Mouse (Mus musculus) hindbrain, embryonic 15.5 days (tissue): ENCODE results near the gene Gm826. TPM values are rescaled to one million over a fixed set of nuclear protein-coding genes. Genes with fewer than 3 reads are reported as not detected.

Experiments
- ATAC-seq: fragments of 200-750 bp; cut with Nextera tagmentation; 2 replicates; pipeline ENCODE4 v1.8.0; 2017; ENCODE audit warnings: low read depth, moderate number of reproducible peaks, moderate TSS enrichment; ENCODE audit not compliant: low FRiP score
- H3K27ac ChIP-seq: fragments of 300-500 bp; sonication (generic); replicated peaks from 2 replicates; pipeline ENCODE4 v1.5.1; 2015; ENCODE audit warnings: mild to moderate bottlenecking, inconsistent platforms
- H3K27me3 ChIP-seq: fragments of 300-500 bp; sonication (generic); 2 replicates; pipeline ENCODE4 v1.6.1; 2015; ENCODE audit warnings: control low read depth, inconsistent platforms
- H3K36me3 ChIP-seq: fragments of 300-500 bp; sonication (generic); 2 replicates; pipeline ENCODE4 v1.6.1; 2015; ENCODE audit warnings: control low read depth, inconsistent platforms
- H3K4me1 ChIP-seq: fragments of 300-500 bp; sonication (generic); replicated peaks from 2 replicates; pipeline ENCODE4 v1.6.1; 2015; ENCODE audit warnings: control low read depth, inconsistent platforms
- H3K4me2 ChIP-seq: fragments of 300-500 bp; sonication (generic); 2 replicates; pipeline ENCODE4 v1.6.1; 2015; ENCODE audit warnings: moderate library complexity, mild to moderate bottlenecking, inconsistent platforms
- H3K4me3 ChIP-seq: fragments of 300-500 bp; sonication (generic); 2 replicates; pipeline ENCODE4 v1.5.1; 2015; ENCODE audit warnings: mild to moderate bottlenecking, inconsistent platforms
- H3K9ac ChIP-seq: fragments of 300-500 bp; sonication (generic); 2 replicates; pipeline ENCODE4 v1.6.1; 2015; ENCODE audit warnings: inconsistent platforms
- H3K9me3 ChIP-seq: fragments of 300-500 bp; sonication (generic); 2 replicates; pipeline ENCODE4 v1.6.1; 2016; ENCODE audit warnings: control low read depth, inconsistent platforms
- WGBS: fragments of 180-500 bp; shearing (Covaris S2); methylation state at CpG from one replicate; pipeline ENCODE4 v1.1.7; 2015; 5-methylcytosine and 5-hydroxymethylcytosine counted together
- polyA plus RNA-seq: library from polyadenylated mRNA; unstranded; fragments of >200 nt; fragmentation: Nextera tagmentation; extraction: Ambion mirVana; gene quantifications from 2 replicates; pipeline ENCODE4 v1.2.1, GENCODE M21; 2015

The Gm826 gene
- not detected in 2 replicates for polyA plus RNA-seq

DNA sequence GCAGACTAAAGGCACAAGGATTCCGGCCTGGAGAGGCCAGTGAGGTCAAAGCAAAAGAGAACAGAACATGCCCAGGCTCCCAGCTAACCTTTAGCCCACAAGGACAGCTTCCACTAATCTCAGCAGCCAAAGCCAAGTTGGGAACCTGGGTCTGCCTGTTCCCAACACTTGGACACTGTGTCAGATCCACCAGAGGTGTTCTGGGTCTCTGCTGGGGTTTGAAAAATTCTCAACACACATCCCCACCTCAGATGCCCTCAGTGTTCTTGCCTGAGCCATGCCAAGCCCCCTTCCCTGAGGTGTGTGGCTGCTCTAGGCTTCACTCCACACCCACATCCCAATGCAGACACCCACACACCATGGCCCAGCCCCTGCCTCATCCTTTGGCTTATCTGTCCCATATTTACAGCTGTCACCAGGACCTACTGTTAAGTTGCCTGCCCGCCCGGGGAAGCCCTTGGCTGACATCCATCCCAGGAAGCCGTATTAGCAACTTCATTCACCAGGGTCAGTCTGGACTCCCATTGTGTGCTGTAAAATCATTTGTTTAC, at the start of gene Gm826:
Gene Gm826 (minus strand): TSS at position 52 of the 551 bp plus-strand sequence.
- Histone ChIP-seq H3K36me3 (no peaks in the 10 kb centered on the region), H3K27ac (no peak within 1 kb of the TSS), H3K4me2 (no peak within 1 kb of the TSS), H3K27me3 (no peaks in the 10 kb centered on the region), H3K9me3 (no peaks in the 10 kb centered on the region), H3K4me1 (0 out of 2 replicates have a peak, but pooled peaks cover 2% of the 10 kb centered on the region), H3K9ac (no peak within 1 kb of the TSS), H3K4me3 (no peak within 1 kb of the TSS)
- 51% methylated on average over 4 of the region's 4 CpGs for WGBS
- no peak for ATAC-seq

- Histone ChIP-seq H3K4me2 (no peak overlapping the region), H3K36me3 (no peaks in the 10 kb centered on the region), H3K27me3 (peaks cover 60% of the 10 kb centered on the region), H3K9me3 (no peaks in the 10 kb centered on the region), H3K4me3 (no peak overlapping the region), H3K9ac (no peak overlapping the region), H3K27ac (no peak overlapping the region), H3K4me1 (no peaks in the 10 kb centered on the region)
- 39% methylated on average over 3 of the region's 3 CpGs for WGBS
- no peak for ATAC-seq
Observed at GRCm38 (mm10) chr2:160383418-160383817, 49.5 kb upstream of the Gm826 start.

DNA sequence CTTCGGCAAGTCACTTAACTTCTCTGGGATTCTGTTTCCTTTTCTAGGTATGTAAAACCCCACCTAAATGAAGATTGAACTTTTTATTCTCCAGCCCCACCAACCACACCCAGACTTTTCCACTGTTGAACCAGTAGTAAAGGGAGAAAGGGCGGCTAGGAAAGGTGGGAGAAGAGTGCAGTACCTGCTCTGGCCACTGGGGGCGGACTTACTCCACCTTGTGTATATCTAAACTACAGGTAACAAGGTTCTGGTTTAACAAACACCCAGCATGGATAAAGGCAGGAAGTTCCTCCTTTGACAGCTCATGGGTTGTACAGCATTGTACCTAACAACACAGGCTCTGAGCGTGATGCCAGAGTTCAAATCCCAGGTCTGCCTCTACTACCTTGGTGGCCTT, 44.3 kb upstream of the Gm826 start:
- H3K9me3 ChIP-seq, result no peaks in the 10 kb centered on the region
- no peak overlapping the region for H3K4me3 ChIP-seq
- H3K4me2 ChIP-seq, result no peak overlapping the region
- H3K9ac ChIP-seq, result no peak overlapping the region
- ATAC-seq, result no peak
- H3K4me1 ChIP-seq, result peaks cover 5% of the 10 kb centered on the region; the same call in 1 of the 2 replicates
- H3K27ac ChIP-seq, result no peak overlapping the region
- H3K36me3 ChIP-seq, result no peaks in the 10 kb centered on the region
- WGBS, result 42% methylated on average over 4 of the region's 4 CpGs
- H3K27me3 ChIP-seq, result peaks cover 78% of the 10 kb centered on the region

- 43% methylated on average over 5 of the region's 5 CpGs for WGBS
Observed at GRCm38 (mm10) chr2:160376236-160376635, 42.3 kb upstream of the Gm826 start.

GRCm38 (mm10) chr2:160369653-160370420, 35.9 kb upstream of the Gm826 start:
- H3K4me3 ChIP-seq, result no peak overlapping the region
- ATAC-seq, result no peak
- peaks cover 69% of the 10 kb centered on the region for H3K27me3 ChIP-seq
- 0 out of 2 replicates have a peak overlapping the region, but pooled peaks have one; percentile 98 for H3K4me2 ChIP-seq
- no peak overlapping the region for H3K27ac ChIP-seq
- H3K4me1 ChIP-seq, result peaks cover 54% of the 10 kb centered on the region
- H3K9ac ChIP-seq, result no peak overlapping the region
- 2% methylated on average over 25 of the region's 25 CpGs for WGBS
- no peaks in the 10 kb centered on the region for H3K9me3 ChIP-seq
- H3K36me3 ChIP-seq, result no peaks in the 10 kb centered on the region

More at GRCm38 (mm10) chr2:160376236-160376635, 42.3 kb upstream of the Gm826 start:
- no peak overlapping the region for H3K4me3 ChIP-seq
- H3K4me2 ChIP-seq, result no peak overlapping the region
- H3K36me3 ChIP-seq, result no peaks in the 10 kb centered on the region
- no peak overlapping the region for H3K27ac ChIP-seq
- no peaks in the 10 kb centered on the region for H3K9me3 ChIP-seq
- H3K9ac ChIP-seq, result no peak overlapping the region
- peaks cover 86% of the 10 kb centered on the region for H3K27me3 ChIP-seq
- no peak for ATAC-seq
- H3K4me1 ChIP-seq, result peaks cover 5% of the 10 kb centered on the region; the same call in 1 of the 2 replicates

GRCm38 (mm10) chr2:160368422-160369357, 34.7 kb upstream of the Gm826 start:
- Histone ChIP-seq H3K9ac (no peak overlapping the region), H3K4me2 (peak overlapping the region; percentile 98), H3K27ac (no peak overlapping the region), H3K27me3 (peaks cover 60% of the 10 kb centered on the region), H3K4me3 (peak overlapping the region; percentile 54), H3K36me3 (no peaks in the 10 kb centered on the region), H3K9me3 (no peaks in the 10 kb centered on the region), H3K4me1 (peaks cover 49% of the 10 kb centered on the region)
- ATAC-seq, result no peak
- under 1% methylated on average over 52 of the region's 52 CpGs for WGBS

GRCm38 (mm10) chr2:160367448-160368208, 33.7 kb upstream of the Gm826 start:
- H3K36me3 ChIP-seq, result no peaks in the 10 kb centered on the region
- H3K4me1 ChIP-seq, result peaks cover 49% of the 10 kb centered on the region
- H3K27me3 ChIP-seq, result peaks cover 58% of the 10 kb centered on the region
- peak overlapping the region; percentile 54 for H3K4me3 ChIP-seq
- peak overlapping the region; percentile 98 for H3K4me2 ChIP-seq
- H3K27ac ChIP-seq, result peak overlapping the region; percentile 82
- ATAC-seq, result peak; percentile 75
- peak overlapping the region; percentile 59 for H3K9ac ChIP-seq
- under 1% methylated on average over 45 of the region's 45 CpGs for WGBS
- no peaks in the 10 kb centered on the region for H3K9me3 ChIP-seq

DNA sequence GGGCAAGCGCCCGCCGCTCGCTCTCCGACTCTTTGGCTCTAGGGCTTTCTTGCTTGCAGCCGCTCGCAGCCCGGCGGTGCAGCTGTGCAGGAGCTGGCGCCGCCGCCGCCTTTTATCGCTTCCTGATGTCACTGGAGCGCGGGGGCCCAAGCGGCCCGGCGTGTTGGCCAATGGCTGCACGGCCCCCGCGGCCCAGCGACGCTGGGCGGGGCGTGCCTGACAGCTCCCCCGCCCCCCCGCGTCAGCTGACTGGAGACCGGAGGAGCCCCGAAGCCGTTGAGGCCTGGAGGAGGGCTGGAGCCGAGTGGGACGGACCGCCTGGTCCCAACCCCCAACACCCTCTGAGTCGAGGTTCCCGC, 33.0 kb upstream of the Gm826 start, which contains the start of gene Mafb:
Gene Mafb (minus strand): TSS at position 86 of the 359 bp plus-strand sequence.
- Histone ChIP-seq H3K4me3 (peak within 1 kb of the TSS; percentile 54), H3K4me2 (peak within 1 kb of the TSS; percentile 98), H3K4me1 (peaks cover 49% of the 10 kb centered on the region), H3K36me3 (no peaks in the 10 kb centered on the region), H3K9ac (peak within 1 kb of the TSS; percentile 59), H3K27me3 (peaks cover 57% of the 10 kb centered on the region), H3K9me3 (no peaks in the 10 kb centered on the region), H3K27ac (peak within 1 kb of the TSS; percentile 82)
- 0% methylated on average over 33 of the region's 37 CpGs for WGBS
- ATAC-seq, result peak; percentile 90

GRCm38 (mm10) chr2:160366111-160366979, 32.4 kb upstream of the Gm826 start:
- H3K4me1 ChIP-seq, result peaks cover 49% of the 10 kb centered on the region
- ATAC-seq, result peak; percentile 23

GRCm38 (mm10) chr2:160365107-160365911, 31.3 kb upstream of the Gm826 start:
- Histone ChIP-seq H3K9me3 (no peaks in the 10 kb centered on the region), H3K27ac (no peak overlapping the region), H3K4me2 (peak overlapping the region; percentile 98), H3K9ac (peak overlapping the region; percentile 6), H3K36me3 (no peaks in the 10 kb centered on the region), H3K27me3 (peaks cover 53% of the 10 kb centered on the region), H3K4me1 (peaks cover 45% of the 10 kb centered on the region), H3K4me3 (peak overlapping the region; percentile 54)
- under 1% methylated on average over 50 of the region's 50 CpGs for WGBS
- no peak for ATAC-seq

More at GRCm38 (mm10) chr2:160366111-160366979, 32.4 kb upstream of the Gm826 start:
- Histone ChIP-seq H3K36me3 (no peaks in the 10 kb centered on the region), H3K4me2 (peak overlapping the region; percentile 98), H3K9ac (peak overlapping the region; percentile 59), H3K27ac (peak overlapping the region; percentile 82), H3K4me3 (peak overlapping the region; percentile 54), H3K27me3 (peaks cover 57% of the 10 kb centered on the region), H3K9me3 (no peaks in the 10 kb centered on the region)
- WGBS, result 1% methylated on average over 88 of the region's 95 CpGs
